Mouse (Mus musculus): ENCODE data around the gene Pfdn6. TPM values are rescaled to one million over a fixed set of nuclear protein-coding genes. Genes with fewer than 3 reads are reported as not detected.
A peak's percentile ranks its signal among the peaks of the same experiment; 100 is the strongest.

Gene Pfdn6
- polyA plus RNA-seq, 1 experiment from 2014 or later: 145 TPM

DNA sequence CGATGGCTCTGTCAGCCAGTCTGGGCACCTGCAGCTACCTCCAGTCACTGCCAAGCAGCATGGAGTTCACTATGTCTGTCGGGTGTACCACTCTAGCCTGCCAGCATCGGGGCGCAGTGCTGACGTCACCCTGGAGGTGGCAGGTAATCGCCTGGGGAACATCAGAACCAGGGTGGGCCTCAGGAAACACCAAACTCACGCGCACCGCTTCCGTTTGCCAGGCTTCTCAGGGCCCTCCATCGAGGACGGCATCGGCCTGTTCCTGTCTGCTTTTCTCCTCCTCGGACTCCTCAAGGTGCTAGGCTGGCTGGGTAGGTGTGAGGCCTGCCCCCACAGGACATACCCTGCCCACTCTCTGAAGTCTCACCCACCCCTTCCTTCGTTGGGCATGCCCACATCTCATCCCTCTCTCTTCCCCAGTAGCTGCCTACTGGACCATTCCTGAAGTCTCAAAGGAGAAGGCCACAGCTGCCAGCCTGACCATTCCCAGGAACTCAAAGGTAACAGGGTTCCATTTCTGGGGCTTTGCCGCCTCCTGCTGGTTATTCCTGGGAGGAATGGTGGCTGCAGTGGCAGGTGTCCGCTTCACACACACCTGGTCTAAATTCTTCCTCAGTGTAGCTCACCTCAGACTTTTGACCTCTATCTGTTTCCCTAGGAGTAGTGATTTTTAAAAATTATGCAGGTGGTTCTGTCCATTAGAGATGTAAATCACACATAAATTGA is 13.8 kb downstream of the Pfdn6 start:
- 72% methylated on average over 16 of the region's 17 CpGs for WGBS
- Histone ChIP-seq H3K9ac (no peak overlapping the region), H3K36me3 (ENCODE audit: insufficient read depth) (peaks cover 6% of the 10 kb centered on the region; the same call in 1 of the 2 replicates), H3K4me3 (ENCODE audit: low read depth, low read length) (no peak overlapping the region), H3K9me3 (ENCODE audit: low read depth, low read length) (no peaks in the 10 kb centered on the region), H3K27me3 (ENCODE audit: insufficient read depth, low read length) (no peaks in the 10 kb centered on the region), H3K4me1 (ENCODE audit: insufficient read depth) (no peaks in the 10 kb centered on the region), H3K4me2 (no peak overlapping the region), H3K27ac (ENCODE audit: low read depth) (no peak overlapping the region)
- peak; percentile 53 for TF ChIP-seq CTCF (IDR thresholded peaks at IDR 0.05; ENCODE audit: low read depth)
- DNase-seq: peak; percentile 41
- no peak for ATAC-seq (ENCODE audit: insufficient read depth)

- 81% methylated on average over 21 of the region's 21 CpGs for WGBS
- DNase-seq: no peak
- H3K27ac ChIP-seq (ENCODE audit: low read depth): no peak overlapping the region
- H3K36me3 ChIP-seq (ENCODE audit: insufficient read depth): peaks cover 6% of the 10 kb centered on the region; the same call in 1 of the 2 replicates
- no peaks in the 10 kb centered on the region for H3K27me3 ChIP-seq (ENCODE audit: insufficient read depth, low read length)
- no peaks in the 10 kb centered on the region for H3K9me3 ChIP-seq (ENCODE audit: low read depth, low read length)
- no peak overlapping the region for H3K4me2 ChIP-seq
- no peaks in the 10 kb centered on the region for H3K4me1 ChIP-seq (ENCODE audit: insufficient read depth)
- 0 out of 2 replicates have a peak, but pooled peaks have one; percentile 15 for TF ChIP-seq CTCF (IDR thresholded peaks at IDR 0.05; ENCODE audit: low read depth)
- no peak overlapping the region for H3K9ac ChIP-seq
- H3K4me3 ChIP-seq (ENCODE audit: low read depth, low read length): no peak overlapping the region
- ATAC-seq (ENCODE audit: insufficient read depth): no peak
These were observed 14.6 kb downstream of the Pfdn6 start for GRCm38 (mm10) chr17:33925406-33926116.

DNA sequence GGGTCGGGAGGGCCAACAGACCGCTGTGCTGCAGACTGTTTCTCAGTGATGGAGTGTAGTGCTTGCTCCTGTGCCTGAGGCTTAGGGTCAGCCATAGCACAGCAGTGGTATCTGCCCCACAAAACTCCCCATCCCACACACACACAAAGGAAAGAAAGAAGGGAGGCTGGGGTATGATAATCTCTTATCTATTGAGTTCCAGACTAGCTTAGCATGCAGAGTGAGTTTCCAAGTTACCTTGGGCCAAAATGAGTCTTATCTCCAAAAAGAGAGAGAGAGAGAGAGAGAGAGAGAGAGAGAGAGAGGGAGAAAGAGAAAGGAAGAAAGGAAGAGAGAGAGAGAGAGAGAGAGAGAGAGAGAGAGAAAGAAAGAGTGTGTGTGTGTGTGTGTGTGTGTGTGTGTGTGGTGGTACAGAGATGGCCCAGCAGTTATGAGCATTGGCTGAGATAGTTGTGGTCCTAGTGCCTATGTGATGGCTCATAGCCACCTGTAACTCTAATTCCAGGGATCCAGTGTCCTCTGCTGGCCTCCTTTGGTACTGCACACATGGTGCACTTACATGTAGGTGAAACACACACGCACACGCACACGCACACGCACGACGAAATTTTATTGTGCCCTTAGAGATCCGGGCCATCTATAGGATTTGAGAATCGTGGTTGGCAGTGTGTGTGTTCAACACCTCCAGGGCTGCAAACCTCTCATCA is 15.4 kb downstream of the Pfdn6 start:
- no peaks in the 10 kb centered on the region for H3K27me3 ChIP-seq (ENCODE audit: insufficient read depth, low read length)
- 83% methylated on average over 10 of the region's 10 CpGs for WGBS
- peaks cover 6% of the 10 kb centered on the region; the same call in 1 of the 2 replicates for H3K36me3 ChIP-seq (ENCODE audit: insufficient read depth)
- H3K27ac ChIP-seq (ENCODE audit: low read depth): no peak overlapping the region
- DNase-seq: peak; percentile 42
- peak; percentile 65 for TF ChIP-seq CTCF (IDR thresholded peaks at IDR 0.05; ENCODE audit: low read depth)
- H3K4me2 ChIP-seq: no peak overlapping the region
- no peak overlapping the region for H3K4me3 ChIP-seq (ENCODE audit: low read depth, low read length)
- no peaks in the 10 kb centered on the region for H3K9me3 ChIP-seq (ENCODE audit: low read depth, low read length)
- H3K4me1 ChIP-seq (ENCODE audit: insufficient read depth): no peaks in the 10 kb centered on the region
- H3K9ac ChIP-seq: no peak overlapping the region
- no peak for ATAC-seq (ENCODE audit: insufficient read depth)

GRCm38 (mm10) chr17:33921361-33921760 is 18.8 kb downstream of the Pfdn6 start:
- DNase-seq (no peak), ATAC-seq (ENCODE audit: insufficient read depth) (no peak)
- TF ChIP-seq CTCF (IDR thresholded peaks at IDR 0.05; ENCODE audit: low read depth): no peak
- Histone ChIP-seq H3K4me3 (ENCODE audit: low read depth, low read length) (no peak overlapping the region), H3K9ac (no peak overlapping the region), H3K27me3 (ENCODE audit: insufficient read depth, low read length) (no peaks in the 10 kb centered on the region), H3K9me3 (ENCODE audit: low read depth, low read length) (no peaks in the 10 kb centered on the region), H3K4me2 (no peak overlapping the region), H3K27ac (ENCODE audit: low read depth) (no peak overlapping the region), H3K4me1 (ENCODE audit: insufficient read depth) (peaks cover 5% of the 10 kb centered on the region; the same call in 1 of the 2 replicates), H3K36me3 (ENCODE audit: insufficient read depth) (peaks cover 20% of the 10 kb centered on the region; the same call in 1 of the 2 replicates)
- WGBS: 79% methylated on average over 7 of the region's 7 CpGs

GRCm38 (mm10) chr17:33920282-33921097 is 19.7 kb downstream of the Pfdn6 start:
- ATAC-seq (ENCODE audit: insufficient read depth): peak; percentile 71
- Histone ChIP-seq H3K4me3 (ENCODE audit: low read depth, low read length) (peak overlapping the region; percentile 68), H3K27me3 (ENCODE audit: insufficient read depth, low read length) (no peaks in the 10 kb centered on the region), H3K9me3 (ENCODE audit: low read depth, low read length) (no peaks in the 10 kb centered on the region), H3K36me3 (ENCODE audit: insufficient read depth) (peaks cover 16% of the 10 kb centered on the region; the same call in 1 of the 2 replicates), H3K4me2 (peak overlapping the region; percentile 100), H3K27ac (ENCODE audit: low read depth) (peak overlapping the region; percentile 84), H3K9ac (peak overlapping the region; percentile 71), H3K4me1 (ENCODE audit: insufficient read depth) (peaks cover 5% of the 10 kb centered on the region; the same call in 1 of the 2 replicates)
- peak; percentile 95 for DNase-seq
- peak; percentile 87 for TF ChIP-seq CTCF (IDR thresholded peaks at IDR 0.05; ENCODE audit: low read depth)
- 1% methylated on average over 36 of the region's 36 CpGs for WGBS

Data from lung, embryonic 14.5 days (tissue).